Mouse (Mus musculus): ENCODE measurements around the gene Mcfd2. TPM values are rescaled to one million over a fixed set of nuclear protein-coding genes. Genes with fewer than 3 reads are reported as not detected.

Gene Mcfd2
- total RNA-seq, 4 experiments from 2014 or later, result 56.1 to 70.7 (median 59.8) TPM

- no peak for DNase-seq (ENCODE audit: low spot score)
These were observed 28.7 kb downstream of the Mcfd2 start for GRCm38 (mm10) chr17:87236725-87237650.

GRCm38 (mm10) chr17:87235019-87235418 is 30.7 kb downstream of the Mcfd2 start:
- DNase-seq (ENCODE audit: low spot score), result no peak

- no peak for DNase-seq (ENCODE audit: low spot score)
These were observed 37.9 kb downstream of the Mcfd2 start for GRCm38 (mm10) chr17:87227878-87228277.

GRCm38 (mm10) chr17:87226079-87226640 is 39.6 kb downstream of the Mcfd2 start:
- DNase-seq (ENCODE audit: low spot score), result no peak

GRCm38 (mm10) chr17:87225384-87225783 is 40.4 kb downstream of the Mcfd2 start:
- no peak for DNase-seq (ENCODE audit: low spot score)

GRCm38 (mm10) chr17:87224461-87224860 is 41.3 kb downstream of the Mcfd2 start:
- no peak for DNase-seq (ENCODE audit: low spot score)

GRCm38 (mm10) chr17:87219456-87219855 is 46.3 kb downstream of the Mcfd2 start:
- no peak for DNase-seq (ENCODE audit: low spot score)

GRCm38 (mm10) chr17:87214523-87214922 is 51.2 kb downstream of the Mcfd2 start:
- DNase-seq (ENCODE audit: low spot score), result no peak

GRCm38 (mm10) chr17:87210525-87210924 is 55.2 kb downstream of the Mcfd2 start:
- no peak for DNase-seq (ENCODE audit: low spot score)

- peak; percentile 19 for DNase-seq (ENCODE audit: low spot score)
These were observed 58.9 kb downstream of the Mcfd2 start for GRCm38 (mm10) chr17:87206885-87207284.

Other genes starting within 250 kb of the Mcfd2 start
- 1 to 10 TPM; 2.0 to 4.1 (median 3.5) TPM for gene Pigf, start 240.5 kb downstream of the Mcfd2 start, total RNA-seq (2022)
- gene Cript, start 240.4 kb downstream of the Mcfd2 start, total RNA-seq (2022), result 10 to 100 TPM; 44.4 to 56.4 (median 47.0) TPM
- 10 to 100 TPM; 31.0 to 35.6 (median 32.5) TPM for gene Socs5, start 158.3 kb downstream of the Mcfd2 start, total RNA-seq (2022)
- 10 to 100 TPM; 19.2 to 31.4 (median 26.0) TPM for gene Ttc7, start 17.0 kb upstream of the Mcfd2 start, total RNA-seq (2022)
- gene Stpg4, start 161.8 kb upstream of the Mcfd2 start, total RNA-seq (2022), result not detected
- 100 to 1,000 TPM; 143 to 158 (median 147) TPM for gene Calm2, start 181.0 kb upstream of the Mcfd2 start, total RNA-seq (2022)